Mouse (Mus musculus): ENCODE measurements around the gene Ror2. TPM values are rescaled to one million over a fixed set of nuclear protein-coding genes. Genes with fewer than 3 reads are reported as not detected.
A peak's percentile ranks its signal among the peaks of the same experiment; 100 is the strongest.

Ror2 gene
- polyA plus RNA-seq, 1 experiment from 2014 or later, result 21.7 TPM

- Histone ChIP-seq H3K4me2 (no peak overlapping the region), H3K36me3 (no peaks in the 10 kb centered on the region), H3K9me3 (no peaks in the 10 kb centered on the region), H3K27ac (no peak overlapping the region), H3K4me1 (no peaks in the 10 kb centered on the region), H3K9ac (no peak overlapping the region), H3K4me3 (no peak overlapping the region), H3K27me3 (no peaks in the 10 kb centered on the region)
- no peak for ATAC-seq (ENCODE audit: insufficient number of reproducible peaks, low FRiP score, low TSS enrichment, low read depth)
- WGBS, result 56% methylated on average over 5 of the region's 5 CpGs
Observed at GRCm38 (mm10) chr13:53075006-53075405, 210.9 kb downstream of the Ror2 start.

DNA sequence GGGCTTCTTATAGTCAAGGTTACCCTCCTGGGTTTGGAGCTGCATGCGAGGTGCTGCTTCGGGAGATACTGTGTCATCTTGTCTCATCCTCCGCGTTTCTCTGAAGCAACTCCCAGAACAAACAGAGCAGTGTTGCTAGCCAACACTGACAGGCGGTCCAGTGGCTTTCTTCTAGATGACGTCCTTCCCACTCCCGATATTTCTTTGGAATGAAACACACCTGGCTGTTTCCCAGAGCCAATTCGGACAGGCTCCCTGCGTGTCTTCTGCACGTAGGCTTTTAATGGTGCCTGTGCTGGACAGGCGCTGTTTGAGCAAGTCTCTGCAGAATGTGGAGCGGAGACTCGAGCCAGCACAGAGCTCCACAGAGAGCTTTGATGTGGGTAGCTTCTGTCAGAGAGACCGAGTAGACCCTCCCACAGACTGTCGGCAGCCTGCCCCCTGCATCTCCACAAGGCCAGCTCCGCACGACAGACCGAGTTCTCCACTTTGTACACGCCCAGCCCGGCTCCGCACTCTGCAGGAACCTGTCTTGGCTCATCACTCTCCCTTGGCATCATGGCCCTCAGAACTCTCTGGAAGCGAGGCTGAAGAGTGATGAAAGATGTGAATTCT, 216.7 kb downstream of the Ror2 start:
- no peak overlapping the region for H3K9ac ChIP-seq
- no peak for ATAC-seq (ENCODE audit: insufficient number of reproducible peaks, low FRiP score, low TSS enrichment, low read depth)
- H3K36me3 ChIP-seq, result no peaks in the 10 kb centered on the region
- H3K9me3 ChIP-seq, result no peaks in the 10 kb centered on the region
- H3K4me3 ChIP-seq, result no peak overlapping the region
- no peaks in the 10 kb centered on the region for H3K27me3 ChIP-seq
- 0 out of 2 replicates have a peak overlapping the region, but pooled peaks have one; percentile 13 for H3K27ac ChIP-seq
- peaks cover 21% of the 10 kb centered on the region for H3K4me1 ChIP-seq
- 0 out of 2 replicates have a peak overlapping the region, but pooled peaks have one; percentile 22 for H3K4me2 ChIP-seq
- WGBS, result 39% methylated on average over 22 of the region's 22 CpGs

DNA sequence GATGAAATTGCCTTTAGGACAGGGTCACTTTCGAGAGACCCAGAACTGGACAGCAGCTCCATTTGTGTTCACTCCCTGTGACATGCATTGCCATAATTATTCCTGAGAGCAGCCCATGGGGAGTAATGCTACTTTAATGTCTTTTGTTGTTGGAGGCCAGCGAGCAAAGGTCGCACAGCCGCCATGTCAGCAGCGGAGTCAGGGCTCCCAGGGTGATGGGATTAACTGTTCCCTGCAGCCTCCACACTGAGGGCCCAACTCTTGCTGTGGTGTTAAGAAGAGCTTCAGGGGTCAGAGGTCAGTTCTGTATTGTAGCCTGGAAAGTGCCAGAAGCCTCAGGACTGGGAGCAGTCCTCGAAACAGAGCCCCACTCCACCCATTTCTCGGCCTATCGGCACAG, 217.5 kb downstream of the Ror2 start:
- H3K9ac ChIP-seq, result no peak overlapping the region
- no peak for ATAC-seq (ENCODE audit: insufficient number of reproducible peaks, low FRiP score, low TSS enrichment, low read depth)
- 67% methylated on average over 8 of the region's 8 CpGs for WGBS

GRCm38 (mm10) chr13:53067949-53068348, 218.0 kb downstream of the Ror2 start:
- WGBS, result 35% methylated on average over 11 of the region's 11 CpGs
- H3K27me3 ChIP-seq, result no peaks in the 10 kb centered on the region
- no peak overlapping the region for H3K4me3 ChIP-seq
- H3K9ac ChIP-seq, result no peak overlapping the region
- no peak overlapping the region for H3K4me2 ChIP-seq
- no peaks in the 10 kb centered on the region for H3K9me3 ChIP-seq
- no peak for ATAC-seq (ENCODE audit: insufficient number of reproducible peaks, low FRiP score, low TSS enrichment, low read depth)
- H3K4me1 ChIP-seq, result peaks cover 21% of the 10 kb centered on the region
- H3K36me3 ChIP-seq, result no peaks in the 10 kb centered on the region
- 0 out of 2 replicates have a peak overlapping the region, but pooled peaks have one; percentile 9 for H3K27ac ChIP-seq

More for the DNA sequence above, 217.5 kb downstream of the Ror2 start:
- no peaks in the 10 kb centered on the region for H3K36me3 ChIP-seq
- no peaks in the 10 kb centered on the region for H3K27me3 ChIP-seq
- peaks cover 21% of the 10 kb centered on the region for H3K4me1 ChIP-seq
- no peaks in the 10 kb centered on the region for H3K9me3 ChIP-seq
- H3K4me3 ChIP-seq, result no peak overlapping the region
- 0 out of 2 replicates have a peak overlapping the region, but pooled peaks have one; percentile 13 for H3K27ac ChIP-seq
- H3K4me2 ChIP-seq, result no peak overlapping the region

- no peaks in the 10 kb centered on the region for H3K27me3 ChIP-seq
- ATAC-seq (ENCODE audit: insufficient number of reproducible peaks, low FRiP score, low TSS enrichment, low read depth), result no peak
- H3K4me3 ChIP-seq, result no peak overlapping the region
- H3K36me3 ChIP-seq, result no peaks in the 10 kb centered on the region
- peaks cover 21% of the 10 kb centered on the region for H3K4me1 ChIP-seq
- H3K9me3 ChIP-seq, result no peaks in the 10 kb centered on the region
- WGBS, result 76% methylated on average over 11 of the region's 11 CpGs
- no peak overlapping the region for H3K4me2 ChIP-seq
- no peak overlapping the region for H3K27ac ChIP-seq
- no peak overlapping the region for H3K9ac ChIP-seq
Observed at GRCm38 (mm10) chr13:53065122-53065521, 220.8 kb downstream of the Ror2 start.

- Histone ChIP-seq H3K4me2 (no peak overlapping the region), H3K9ac (no peak overlapping the region), H3K27me3 (no peaks in the 10 kb centered on the region), H3K27ac (no peak overlapping the region), H3K36me3 (no peaks in the 10 kb centered on the region), H3K9me3 (no peaks in the 10 kb centered on the region), H3K4me1 (peaks cover 20% of the 10 kb centered on the region), H3K4me3 (no peak overlapping the region)
- WGBS, result 78% methylated on average over 1 of the region's 1 CpGs
- ATAC-seq (ENCODE audit: insufficient number of reproducible peaks, low FRiP score, low TSS enrichment, low read depth), result no peak
Observed at GRCm38 (mm10) chr13:53064681-53065080, 221.2 kb downstream of the Ror2 start.

Other genes starting within 250 kb of the Ror2 start
- gene Sptlc1, start 91.3 kb upstream of the Ror2 start, polyA plus RNA-seq (2015; fragmentation: Nextera tagmentation; extraction: Ambion mirVana), result 55.3 and 56.8 TPM in 2 replicates
- 22.7 and 25.4 TPM in 2 replicates for gene Msx2, start 186.9 kb upstream of the Ror2 start, polyA plus RNA-seq (2015; fragmentation: Nextera tagmentation; extraction: Ambion mirVana)